Mouse (Mus musculus) neural tube, embryonic 12.5 days (tissue): Measurements from ENCODE around the gene Slc23a2. TPM values are rescaled to one million over a fixed set of nuclear protein-coding genes. Genes with fewer than 3 reads are reported as not detected.

Experiments
- ATAC-seq: fragments of 200-750 bp; cut with Nextera tagmentation; 2 replicates; pipeline ENCODE4 v1.8.0; 2017; ENCODE audit warnings: low read depth, mild to moderate bottlenecking, moderate TSS enrichment, moderate library complexity; ENCODE audit not compliant: low FRiP score
- H3K27ac ChIP-seq: fragments of 300-500 bp; sonication (generic); 2 replicates; pipeline ENCODE4 v1.5.1; 2016
- H3K27me3 ChIP-seq: fragments of 300-500 bp; sonication (generic); replicated peaks from 2 replicates; pipeline ENCODE4 v1.6.1; 2016; ENCODE audit warnings: mild to moderate bottlenecking
- H3K36me3 ChIP-seq: fragments of 300-500 bp; sonication (generic); 2 replicates; pipeline ENCODE4 v1.6.1; 2016; ENCODE audit warnings: mild to moderate bottlenecking
- H3K4me1 ChIP-seq: fragments of 300-500 bp; sonication (generic); 2 replicates; pipeline ENCODE4 v1.6.1; 2016
- H3K4me2 ChIP-seq: fragments of 300-500 bp; sonication (generic); replicated peaks from 2 replicates; pipeline ENCODE4 v1.6.1; 2016; ENCODE audit warnings: mild to moderate bottlenecking
- H3K4me3 ChIP-seq: fragments of 300-500 bp; sonication (generic); 2 replicates; pipeline ENCODE4 v1.5.1; 2016
- H3K9ac ChIP-seq: fragments of 300-500 bp; sonication (generic); 2 replicates; pipeline ENCODE4 v1.6.1; 2016; ENCODE audit warnings: mild to moderate bottlenecking
- H3K9me3 ChIP-seq: fragments of 300-500 bp; sonication (generic); 2 replicates; pipeline ENCODE4 v1.6.1; 2016; ENCODE audit warnings: mild to moderate bottlenecking
- WGBS: fragments of 180-500 bp; shearing (Covaris S2); methylation state at CpG from one replicate; pipeline ENCODE4 v1.1.7; 2016; 5-methylcytosine and 5-hydroxymethylcytosine counted together
- polyA plus RNA-seq: library from polyadenylated mRNA; unstranded; fragments of >200 nt; fragmentation: Nextera tagmentation; extraction: Ambion mirVana; gene quantifications from 2 replicates; pipeline ENCODE4 v1.2.1, GENCODE M21; 2016

The Slc23a2 gene
- polyA plus RNA-seq, 1 experiment from 2014 or later, result 18.9 TPM

- ATAC-seq, result no peak
- no peaks in the 10 kb centered on the region for H3K27me3 ChIP-seq
- 76% methylated on average over 3 of the region's 3 CpGs for WGBS
- no peaks in the 10 kb centered on the region for H3K4me1 ChIP-seq
- no peak overlapping the region for H3K27ac ChIP-seq
- no peak overlapping the region for H3K9ac ChIP-seq
- H3K9me3 ChIP-seq, result no peaks in the 10 kb centered on the region
- peaks cover 3% of the 10 kb centered on the region; the same call in 1 of the 2 replicates for H3K36me3 ChIP-seq
- no peak overlapping the region for H3K4me2 ChIP-seq
- H3K4me3 ChIP-seq, result no peak overlapping the region
These were observed 34.2 kb downstream of the Slc23a2 start for GRCm38 (mm10) chr2:132110702-132111101.

- peaks cover 3% of the 10 kb centered on the region; the same call in 1 of the 2 replicates for H3K36me3 ChIP-seq
- no peak overlapping the region for H3K4me2 ChIP-seq
- no peak overlapping the region for H3K4me3 ChIP-seq
- no peaks in the 10 kb centered on the region for H3K9me3 ChIP-seq
- no peak overlapping the region for H3K27ac ChIP-seq
- H3K27me3 ChIP-seq, result no peaks in the 10 kb centered on the region
- WGBS, result 95% methylated on average over 9 of the region's 9 CpGs
- ATAC-seq, result no peak
- H3K4me1 ChIP-seq, result no peaks in the 10 kb centered on the region
- no peak overlapping the region for H3K9ac ChIP-seq
These were observed 35.9 kb downstream of the Slc23a2 start for GRCm38 (mm10) chr2:132108988-132109387.

- H3K4me3 ChIP-seq, result no peak overlapping the region
- no peaks in the 10 kb centered on the region for H3K9me3 ChIP-seq
- no peaks in the 10 kb centered on the region for H3K27me3 ChIP-seq
- no peak for ATAC-seq
- 66% methylated on average over 9 of the region's 9 CpGs for WGBS
- no peak overlapping the region for H3K4me2 ChIP-seq
- peaks cover 3% of the 10 kb centered on the region; the same call in 1 of the 2 replicates for H3K36me3 ChIP-seq
- 0 out of 2 replicates have a peak, but pooled peaks cover 4% of the 10 kb centered on the region for H3K4me1 ChIP-seq
- H3K27ac ChIP-seq, result no peak overlapping the region
- no peak overlapping the region for H3K9ac ChIP-seq
These were observed 37.3 kb downstream of the Slc23a2 start for GRCm38 (mm10) chr2:132107611-132108010.

GRCm38 (mm10) chr2:132106069-132106468, 38.8 kb downstream of the Slc23a2 start:
- Histone ChIP-seq H3K9me3 (no peaks in the 10 kb centered on the region), H3K36me3 (peaks cover 7% of the 10 kb centered on the region; the same call in 1 of the 2 replicates), H3K27ac (no peak overlapping the region), H3K27me3 (no peaks in the 10 kb centered on the region), H3K4me3 (no peak overlapping the region), H3K9ac (no peak overlapping the region), H3K4me2 (no peak overlapping the region), H3K4me1 (0 out of 2 replicates have a peak, but pooled peaks cover 4% of the 10 kb centered on the region)
- no peak for ATAC-seq
- 77% methylated on average over 5 of the region's 5 CpGs for WGBS

GRCm38 (mm10) chr2:132103265-132103664, 41.6 kb downstream of the Slc23a2 start:
- Histone ChIP-seq H3K4me2 (no peak overlapping the region), H3K4me3 (no peak overlapping the region), H3K27ac (no peak overlapping the region), H3K36me3 (peaks cover 13% of the 10 kb centered on the region), H3K9me3 (no peaks in the 10 kb centered on the region), H3K9ac (no peak overlapping the region), H3K4me1 (0 out of 2 replicates have a peak, but pooled peaks cover 4% of the 10 kb centered on the region), H3K27me3 (no peaks in the 10 kb centered on the region)
- WGBS, result 12% methylated on average over 8 of the region's 8 CpGs
- ATAC-seq, result no peak

GRCm38 (mm10) chr2:132102505-132103130, 42.3 kb downstream of the Slc23a2 start:
- Histone ChIP-seq H3K4me3 (no peak overlapping the region), H3K36me3 (peaks cover 15% of the 10 kb centered on the region), H3K9ac (no peak overlapping the region), H3K27ac (no peak overlapping the region), H3K9me3 (no peaks in the 10 kb centered on the region), H3K4me1 (0 out of 2 replicates have a peak, but pooled peaks cover 4% of the 10 kb centered on the region), H3K4me2 (no peak overlapping the region), H3K27me3 (no peaks in the 10 kb centered on the region)
- WGBS, result 79% methylated on average over 10 of the region's 10 CpGs
- ATAC-seq, result no peak

GRCm38 (mm10) chr2:132098942-132099672, 45.8 kb downstream of the Slc23a2 start:
- Histone ChIP-seq H3K36me3 (peaks cover 15% of the 10 kb centered on the region), H3K4me2 (no peak overlapping the region), H3K4me1 (0 out of 2 replicates have a peak, but pooled peaks cover 4% of the 10 kb centered on the region), H3K9ac (no peak overlapping the region), H3K9me3 (no peaks in the 10 kb centered on the region), H3K27ac (no peak overlapping the region), H3K4me3 (no peak overlapping the region), H3K27me3 (no peaks in the 10 kb centered on the region)
- 80% methylated on average over 9 of the region's 9 CpGs for WGBS
- ATAC-seq, result no peak

GRCm38 (mm10) chr2:132098365-132098764, 46.5 kb downstream of the Slc23a2 start:
- H3K9ac ChIP-seq, result no peak overlapping the region
- H3K27ac ChIP-seq, result no peak overlapping the region
- H3K27me3 ChIP-seq, result no peaks in the 10 kb centered on the region
- H3K4me3 ChIP-seq, result no peak overlapping the region
- H3K4me2 ChIP-seq, result no peak overlapping the region
- H3K9me3 ChIP-seq, result no peaks in the 10 kb centered on the region
- peaks cover 15% of the 10 kb centered on the region for H3K36me3 ChIP-seq
- ATAC-seq, result no peak
- H3K4me1 ChIP-seq, result 0 out of 2 replicates have a peak, but pooled peaks cover 2% of the 10 kb centered on the region
- 96% methylated on average over 4 of the region's 4 CpGs for WGBS

GRCm38 (mm10) chr2:132096582-132096981, 48.3 kb downstream of the Slc23a2 start:
- no peak for ATAC-seq
- Histone ChIP-seq H3K27me3 (no peaks in the 10 kb centered on the region), H3K4me1 (no peaks in the 10 kb centered on the region), H3K9ac (no peak overlapping the region), H3K4me3 (no peak overlapping the region), H3K9me3 (no peaks in the 10 kb centered on the region), H3K4me2 (no peak overlapping the region), H3K27ac (no peak overlapping the region), H3K36me3 (peaks cover 21% of the 10 kb centered on the region)
- WGBS, result 67% methylated on average over 4 of the region's 4 CpGs

GRCm38 (mm10) chr2:132095821-132096220, 49.1 kb downstream of the Slc23a2 start:
- Histone ChIP-seq H3K36me3 (peaks cover 17% of the 10 kb centered on the region), H3K4me3 (no peak overlapping the region), H3K4me1 (no peaks in the 10 kb centered on the region), H3K4me2 (no peak overlapping the region), H3K9ac (no peak overlapping the region), H3K27me3 (no peaks in the 10 kb centered on the region), H3K9me3 (no peaks in the 10 kb centered on the region), H3K27ac (no peak overlapping the region)
- ATAC-seq, result no peak
- WGBS, result 89% methylated on average over 6 of the region's 6 CpGs

- Histone ChIP-seq H3K27me3 (no peaks in the 10 kb centered on the region), H3K9ac (no peak overlapping the region), H3K27ac (no peak overlapping the region), H3K4me3 (no peak overlapping the region), H3K9me3 (no peaks in the 10 kb centered on the region), H3K4me2 (no peak overlapping the region), H3K4me1 (no peaks in the 10 kb centered on the region), H3K36me3 (peaks cover 18% of the 10 kb centered on the region)
- no peak for ATAC-seq
- 87% methylated on average over 11 of the region's 11 CpGs for WGBS
These were observed 50.3 kb downstream of the Slc23a2 start for GRCm38 (mm10) chr2:132094441-132095230.

- no peak overlapping the region for H3K9ac ChIP-seq
- no peak overlapping the region for H3K27ac ChIP-seq
- WGBS, result 81% methylated on average over 2 of the region's 2 CpGs
- H3K4me1 ChIP-seq, result no peaks in the 10 kb centered on the region
- no peak overlapping the region for H3K4me2 ChIP-seq
- H3K9me3 ChIP-seq, result no peaks in the 10 kb centered on the region
- no peaks in the 10 kb centered on the region for H3K27me3 ChIP-seq
- H3K36me3 ChIP-seq, result peaks cover 19% of the 10 kb centered on the region; the same call in 1 of the 2 replicates
- ATAC-seq, result no peak
- H3K4me3 ChIP-seq, result no peak overlapping the region
These were observed 51.2 kb downstream of the Slc23a2 start for GRCm38 (mm10) chr2:132093739-132094138.
